Mouse (Mus musculus) heart, embryonic 14.5 days (tissue): ENCODE results near the gene Ntpcr. TPM values are rescaled to one million over a fixed set of nuclear protein-coding genes. Genes with fewer than 3 reads are reported as not detected.

Experiments
- ATAC-seq: fragments of 200-750 bp; cut with Nextera tagmentation; 2 replicates; pipeline ENCODE4 v1.8.0; 2017; ENCODE audit warnings: low read depth, moderate TSS enrichment; ENCODE audit not compliant: insufficient number of reproducible peaks, insufficient read depth, low FRiP score
- H3K27ac ChIP-seq, 2 experiments: fragments of 200-500 bp in 1 of 2; fragments of 300-500 bp in 1 of 2; sonication (generic) in 1 of 2; replicated peaks in 1 of 2; 2 replicates each; pipeline ENCODE4 v1.5.1; 2012 to 2014; ENCODE audit warnings: low read depth in 2 of 2, low read length in 2 of 2, control low read depth in 1 of 2, mild to moderate bottlenecking in 1 of 2, mixed read lengths in 1 of 2; ENCODE audit not compliant: control insufficient read depth in 1 of 2, insufficient read depth in 1 of 2
- H3K27me3 ChIP-seq: fragments of 300-500 bp; sonication (generic); 2 replicates; pipeline ENCODE4 v1.6.1; 2014; ENCODE audit warnings: mild to moderate bottlenecking, low read length, control low read depth; ENCODE audit not compliant: control insufficient read depth, insufficient read depth
- H3K36me3 ChIP-seq: fragments of 300-500 bp; sonication (generic); 2 replicates; pipeline ENCODE4 v1.6.1; 2014; ENCODE audit warnings: mild to moderate bottlenecking, control low read depth, low read length, mixed read lengths; ENCODE audit not compliant: control insufficient read depth, insufficient read depth
- H3K4me1 ChIP-seq, 2 experiments: fragments of 200-500 bp in 1 of 2; fragments of 300-500 bp in 1 of 2; sonication (generic) in 1 of 2; 2 replicates each; pipeline ENCODE4 v1.6.1; 2012 to 2014; ENCODE audit warnings: low read length in 2 of 2, control low read depth in 1 of 2, mixed read lengths in 1 of 2; ENCODE audit not compliant: control insufficient read depth in 2 of 2, insufficient read depth in 2 of 2
- H3K4me2 ChIP-seq: fragments of 300-500 bp; sonication (generic); 2 replicates; pipeline ENCODE4 v1.6.1; 2014; ENCODE audit warnings: mild to moderate bottlenecking, low read length
- H3K4me3 ChIP-seq, 2 experiments: fragments of 200-500 bp in 1 of 2; fragments of 300-500 bp in 1 of 2; sonication (generic) in 1 of 2; 2 replicates each; pipeline ENCODE4 v1.5.1; 2012 to 2014; ENCODE audit warnings: low read length in 2 of 2, mild to moderate bottlenecking in 2 of 2, control low read depth in 1 of 2, low read depth in 1 of 2, moderate library complexity in 1 of 2; ENCODE audit not compliant: control insufficient read depth in 1 of 2, insufficient read depth in 1 of 2
- H3K9ac ChIP-seq: fragments of 300-500 bp; sonication (generic); 2 replicates; pipeline ENCODE4 v1.6.1; 2014; ENCODE audit warnings: mild to moderate bottlenecking, low read length
- H3K9me3 ChIP-seq: fragments of 300-500 bp; sonication (generic); 2 replicates; pipeline ENCODE4 v1.6.1; 2016; ENCODE audit warnings: low read length, control low read depth; ENCODE audit not compliant: control insufficient read depth
- WGBS: fragments of 180-500 bp; shearing (Covaris S2); extraction: QIAGEN DNeasy Blood & Tissue Kit; methylation state at CpG from one replicate; pipeline ENCODE4 v1.1.7; 2014; 5-methylcytosine and 5-hydroxymethylcytosine counted together
- polyA plus RNA-seq: library from polyadenylated mRNA; unstranded; fragments of >200 nt; fragmentation: Nextera tagmentation; extraction: Ambion mirVana; gene quantifications from 2 replicates; pipeline ENCODE4 v1.2.1, GENCODE M21; 2014

Gene Ntpcr
- polyA plus RNA-seq, 1 experiment from 2014 or later: 30.1 TPM

- Histone ChIP-seq H3K9ac (no peak overlapping the region), H3K4me3 (no peak overlapping the region), H3K4me2 (no peak overlapping the region), H3K27ac (no peak overlapping the region), H3K36me3 (no peaks in the 10 kb centered on the region), H3K4me1 (peaks cover 0 to 2% of the 10 kb centered on the region in 2 experiments; a peak in 1 of 4 replicates), H3K27me3 (no peaks in the 10 kb centered on the region), H3K9me3 (no peaks in the 10 kb centered on the region)
- WGBS: 59% methylated on average over 3 of the region's 3 CpGs
- no peak for ATAC-seq
These were observed 45.3 kb downstream of the Ntpcr start for GRCm38 (mm10) chr8:125775031-125775430.

- H3K27me3 ChIP-seq: no peaks in the 10 kb centered on the region
- peaks cover 0 to 4% of the 10 kb centered on the region in 2 experiments; a peak in 1 of 4 replicates for H3K4me1 ChIP-seq
- no peak overlapping the region for H3K27ac ChIP-seq
- no peaks in the 10 kb centered on the region for H3K36me3 ChIP-seq
- H3K4me2 ChIP-seq: no peak overlapping the region
- 90% methylated on average over 3 of the region's 3 CpGs for WGBS
- H3K9ac ChIP-seq: no peak overlapping the region
- no peaks in the 10 kb centered on the region for H3K9me3 ChIP-seq
- H3K4me3 ChIP-seq: no peak overlapping the region
- ATAC-seq: no peak
These were observed 46.6 kb downstream of the Ntpcr start for GRCm38 (mm10) chr8:125776314-125776713.

DNA sequence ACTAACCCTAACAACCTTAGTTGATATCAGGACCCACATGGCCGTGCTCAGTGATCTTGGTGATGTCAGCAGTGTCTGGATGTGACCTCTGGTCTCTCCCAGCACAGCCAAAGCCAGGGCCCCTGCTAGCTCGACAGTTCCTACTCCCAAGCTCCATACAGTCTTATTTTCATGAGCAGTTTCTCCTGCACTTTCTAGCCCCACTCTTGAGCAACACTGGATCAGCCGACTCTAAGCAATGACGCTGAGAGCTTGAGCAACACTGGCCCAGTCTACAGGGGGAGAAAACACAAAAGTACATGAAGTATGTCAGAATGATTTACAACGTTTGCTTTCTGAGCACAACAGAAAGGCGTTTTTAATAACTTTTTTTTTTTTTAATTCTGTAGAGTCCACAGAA lies 47.0 kb downstream of the Ntpcr start:
- WGBS: 70% methylated on average over 6 of the region's 6 CpGs

DNA sequence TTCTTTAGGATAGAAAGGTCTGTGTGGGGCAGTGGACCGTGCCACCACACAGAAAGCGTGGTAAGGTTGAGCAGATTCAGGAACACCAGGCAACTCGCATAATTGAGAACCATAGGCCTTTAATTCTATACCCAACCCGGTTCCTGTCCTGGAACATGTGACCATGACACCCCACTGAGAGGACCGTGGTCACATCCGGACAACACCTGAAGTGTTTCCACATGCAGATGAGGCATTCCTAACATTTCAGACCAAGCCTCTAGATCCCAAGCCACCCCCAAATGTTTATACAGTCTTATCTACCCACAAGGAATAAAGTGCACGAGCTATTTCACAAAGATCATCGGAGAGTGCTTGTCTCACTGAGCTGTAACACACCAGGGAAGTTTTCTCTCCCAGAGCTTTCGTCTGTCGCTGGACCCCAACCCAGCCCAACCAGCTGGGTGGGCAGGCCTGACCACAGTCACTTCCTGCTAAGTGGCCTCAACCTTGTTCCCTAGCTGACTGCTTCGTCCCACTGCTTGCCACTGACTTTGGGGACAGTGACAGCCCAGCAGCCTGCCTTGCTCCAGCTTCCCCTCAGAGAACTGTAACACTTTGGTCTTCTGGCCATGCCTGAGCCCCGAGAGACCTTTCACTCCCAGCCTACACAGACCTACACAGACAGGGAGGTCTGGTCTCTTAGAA lies 47.9 kb downstream of the Ntpcr start:
- no peak for ATAC-seq
- H3K9ac ChIP-seq: no peak overlapping the region
- H3K27ac ChIP-seq: no peak overlapping the region
- H3K4me2 ChIP-seq: no peak overlapping the region
- no peaks in the 10 kb centered on the region for H3K36me3 ChIP-seq
- no peaks in the 10 kb centered on the region for H3K9me3 ChIP-seq
- no peaks in the 10 kb centered on the region for H3K27me3 ChIP-seq
- H3K4me1 ChIP-seq: peaks cover 0 to 2% of the 10 kb centered on the region in 2 experiments; a peak in 1 of 4 replicates
- no peak overlapping the region for H3K4me3 ChIP-seq
- 52% methylated on average over 12 of the region's 12 CpGs for WGBS

More for the DNA sequence above, 47.0 kb downstream of the Ntpcr start:
- Histone ChIP-seq H3K4me3 (no peak overlapping the region), H3K4me2 (no peak overlapping the region), H3K4me1 (peaks cover 0 to 4% of the 10 kb centered on the region in 2 experiments; a peak in 1 of 4 replicates), H3K27me3 (no peaks in the 10 kb centered on the region), H3K27ac (no peak overlapping the region), H3K36me3 (no peaks in the 10 kb centered on the region), H3K9ac (no peak overlapping the region), H3K9me3 (no peaks in the 10 kb centered on the region)
- ATAC-seq: no peak

DNA sequence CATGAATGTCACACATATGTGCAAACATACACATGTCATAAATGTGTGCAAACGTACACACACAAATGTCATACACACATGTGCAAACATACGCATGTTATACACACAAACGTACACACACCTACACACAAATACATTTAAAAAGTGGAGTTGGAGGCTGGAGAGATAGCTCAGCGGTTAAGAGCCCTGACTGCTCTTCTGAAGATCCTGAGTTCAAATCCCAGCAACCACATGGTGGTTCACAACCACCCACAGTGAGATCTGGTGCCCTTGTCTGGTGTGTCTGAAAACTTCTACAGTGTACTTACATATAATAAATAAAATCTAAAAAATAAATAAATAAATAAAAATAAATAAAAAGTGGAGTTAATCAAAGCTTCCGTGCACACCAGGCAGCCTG lies 49.2 kb downstream of the Ntpcr start:
- Histone ChIP-seq H3K4me1 (peaks cover 0 to 2% of the 10 kb centered on the region in 2 experiments; a peak in 1 of 4 replicates), H3K9ac (no peak overlapping the region), H3K36me3 (no peaks in the 10 kb centered on the region), H3K4me2 (no peak overlapping the region), H3K27me3 (no peaks in the 10 kb centered on the region), H3K27ac (no peak overlapping the region), H3K9me3 (no peaks in the 10 kb centered on the region), H3K4me3 (no peak overlapping the region)
- no peak for ATAC-seq
- WGBS: 85% methylated on average over 5 of the region's 5 CpGs

GRCm38 (mm10) chr8:125779656-125780055 lies 49.9 kb downstream of the Ntpcr start:
- Histone ChIP-seq H3K27ac (no peak overlapping the region), H3K27me3 (no peaks in the 10 kb centered on the region), H3K9ac (no peak overlapping the region), H3K9me3 (no peaks in the 10 kb centered on the region), H3K36me3 (no peaks in the 10 kb centered on the region), H3K4me2 (no peak overlapping the region), H3K4me3 (no peak overlapping the region), H3K4me1 (peaks cover 0 to 2% of the 10 kb centered on the region in 2 experiments; a peak in 1 of 4 replicates)
- WGBS: 58% methylated on average over 8 of the region's 8 CpGs
- no peak for ATAC-seq

- no peak for ATAC-seq
These were observed 52.4 kb downstream of the Ntpcr start for GRCm38 (mm10) chr8:125782161-125782560.

GRCm38 (mm10) chr8:125786886-125787285 lies 57.1 kb downstream of the Ntpcr start:
- 32% methylated on average over 7 of the region's 7 CpGs for WGBS
- Histone ChIP-seq H3K9ac (no peak overlapping the region), H3K27ac (no peak overlapping the region), H3K4me3 (no peak overlapping the region), H3K4me2 (no peak overlapping the region), H3K9me3 (no peaks in the 10 kb centered on the region), H3K36me3 (no peaks in the 10 kb centered on the region), H3K4me1 (peaks cover 0 to 6% of the 10 kb centered on the region in 2 experiments; a peak in 1 of 4 replicates), H3K27me3 (no peaks in the 10 kb centered on the region)
- no peak for ATAC-seq

More at GRCm38 (mm10) chr8:125782161-125782560, 52.4 kb downstream of the Ntpcr start:
- Histone ChIP-seq H3K4me3 (no peak overlapping the region), H3K9ac (no peak overlapping the region), H3K9me3 (no peaks in the 10 kb centered on the region), H3K4me2 (no peak overlapping the region), H3K36me3 (no peaks in the 10 kb centered on the region), H3K27ac (no peak overlapping the region), H3K27me3 (no peaks in the 10 kb centered on the region), H3K4me1 (peaks cover 0 to 2% of the 10 kb centered on the region in 2 experiments; a peak in 1 of 4 replicates)
- 62% methylated on average over 3 of the region's 3 CpGs for WGBS
